Mouse (Mus musculus): ENCODE results near the gene Npffr2. TPM values are rescaled to one million over a fixed set of nuclear protein-coding genes. Genes with fewer than 3 reads are reported as not detected.

Gene Npffr2
- polyA plus RNA-seq, 1 experiment from 2014 or later, result not detected

GRCm38 (mm10) chr5:89611322-89612015 lies 84.2 kb downstream of the Npffr2 start:
- H3K4me1 ChIP-seq (ENCODE audit: control insufficient read depth, insufficient read depth, low read length), result no peaks in the 10 kb centered on the region
- no peak overlapping the region for H3K4me2 ChIP-seq (ENCODE audit: low read depth, low read length)
- peaks cover 2% of the 10 kb centered on the region; the same call in 1 of the 2 replicates for H3K9me3 ChIP-seq (replicated peaks; ENCODE audit: control insufficient read depth, low read length)
- no peak overlapping the region for H3K4me3 ChIP-seq (ENCODE audit: low read length)
- H3K27me3 ChIP-seq (ENCODE audit: control insufficient read depth, insufficient read depth, low read length), result no peaks in the 10 kb centered on the region
- H3K27ac ChIP-seq (ENCODE audit: low read length), result no peak overlapping the region
- 62% methylated on average over 2 of the region's 2 CpGs for WGBS
- no peak overlapping the region for H3K9ac ChIP-seq (ENCODE audit: low read length)
- H3K36me3 ChIP-seq (ENCODE audit: control insufficient read depth, insufficient read depth), result no peaks in the 10 kb centered on the region
- ATAC-seq (replicated peaks; ENCODE audit: extremely low read depth, insufficient read depth, low FRiP score), result no peak

GRCm38 (mm10) chr5:89612262-89612661 lies 85.0 kb downstream of the Npffr2 start:
- Histone ChIP-seq H3K36me3 (ENCODE audit: control insufficient read depth, insufficient read depth) (no peaks in the 10 kb centered on the region), H3K4me2 (ENCODE audit: low read depth, low read length) (no peak overlapping the region), H3K9ac (ENCODE audit: low read length) (no peak overlapping the region), H3K4me3 (ENCODE audit: low read length) (no peak overlapping the region), H3K4me1 (ENCODE audit: control insufficient read depth, insufficient read depth, low read length) (no peaks in the 10 kb centered on the region), H3K27me3 (ENCODE audit: control insufficient read depth, insufficient read depth, low read length) (no peaks in the 10 kb centered on the region), H3K27ac (ENCODE audit: low read length) (no peak overlapping the region), H3K9me3 (replicated peaks; ENCODE audit: control insufficient read depth, low read length) (peaks cover 2% of the 10 kb centered on the region; the same call in 1 of the 2 replicates)
- ATAC-seq (replicated peaks; ENCODE audit: extremely low read depth, insufficient read depth, low FRiP score), result no peak
- 72% methylated on average over 6 of the region's 6 CpGs for WGBS

GRCm38 (mm10) chr5:89631599-89631998 lies 104.4 kb downstream of the Npffr2 start:
- no peaks in the 10 kb centered on the region for H3K9me3 ChIP-seq (replicated peaks; ENCODE audit: control insufficient read depth, low read length)
- H3K4me3 ChIP-seq (ENCODE audit: low read length), result no peak overlapping the region
- no peaks in the 10 kb centered on the region for H3K36me3 ChIP-seq (ENCODE audit: control insufficient read depth, insufficient read depth)
- no peaks in the 10 kb centered on the region for H3K27me3 ChIP-seq (ENCODE audit: control insufficient read depth, insufficient read depth, low read length)
- no peak overlapping the region for H3K9ac ChIP-seq (ENCODE audit: low read length)
- WGBS, result 60% methylated on average over 1 of the region's 1 CpGs
- ATAC-seq (replicated peaks; ENCODE audit: extremely low read depth, insufficient read depth, low FRiP score), result no peak
- no peak overlapping the region for H3K4me2 ChIP-seq (ENCODE audit: low read depth, low read length)
- no peaks in the 10 kb centered on the region for H3K4me1 ChIP-seq (ENCODE audit: control insufficient read depth, insufficient read depth, low read length)
- no peak overlapping the region for H3K27ac ChIP-seq (ENCODE audit: low read length)

Other genes with a start within 250 kb of the Npffr2 start
- gene Gc, start 69.5 kb upstream of the Npffr2 start, polyA plus RNA-seq (2015; fragmentation: Nextera tagmentation; extraction: Ambion mirVana), result 0.43 and 0.50 TPM in 2 replicates

Measured in heart, embryonic 16.5 days (tissue).